ENCODE assay signal across 16 mouse cellular contexts in genomic region chr9:102546256-102547027, GRCm38 (mm10). TPM values are rescaled to one million over a fixed set of nuclear protein-coding genes. Genes with fewer than 3 reads are reported as not detected.
DNase-seq lines count a peak whose midpoint lies in the region; ATAC-seq and TF ChIP-seq lines count a peak whose summit lies in the region.
"Had no signal": no experiment of that assay in that cellular context is flagged by ENCODE, and none has a peak within 500 bp of the region (broad histone marks: within the 10 kb centered on the region; RNA-seq: fewer than 3 reads in every experiment).

No protein-coding gene starts in this region.

- no peak for TF ChIP-seq POLR2A in brain, embryonic 14.5 days (IDR thresholded peaks at IDR 0.05; ENCODE audit: borderline replicate concordance, extremely low read depth, insufficient read depth, insufficient read length, poor library complexity, severe bottlenecking)

- no peak overlapping the region for H3K9ac ChIP-seq in forebrain, embryonic 11.5 days (ENCODE audit: low read length)
- H3K9ac ChIP-seq in hindbrain, embryonic 15.5 days, result no peak overlapping the region
- H3K9ac ChIP-seq in midbrain, embryonic 15.5 days, result peak overlapping the region; percentile 2; the same call in 1 of the 2 replicates
- H3K9ac ChIP-seq: embryonic facial prominence, embryonic 13.5 days; liver, postnatal 0 days had no signal

- peak; percentile 60 for DNase-seq in brain, embryonic 14.5 days (ENCODE audit: low read depth)
- peak; percentile 42 for DNase-seq in forebrain, embryonic 11.5 days (ENCODE audit: low spot score)
- no peak for DNase-seq in heart, adult 8-10 months (ENCODE audit: low spot score)
- no peak for DNase-seq in layer of hippocampus, adult 9-10 months (ENCODE audit: low spot score)
- no peak for DNase-seq in cerebellum, adult 9-10 months
- DNase-seq: cerebellum, adult 2 months; heart, postnatal 4 days; kidney, adult 11 months; liver; liver, postnatal 0 days; lung, postnatal 14 days; right cerebral cortex, postnatal 25 days had no signal

- H3K4me3 ChIP-seq in forebrain, embryonic 11.5 days (ENCODE audit: low read depth, low read length), result no peak overlapping the region
- no peak overlapping the region for H3K4me3 ChIP-seq in hindbrain, embryonic 15.5 days
- no peak overlapping the region for H3K4me3 ChIP-seq in midbrain, embryonic 15.5 days
- H3K4me3 ChIP-seq: embryonic facial prominence, embryonic 13.5 days had no signal

- no peaks in the 10 kb centered on the region for H3K9me3 ChIP-seq in forebrain, embryonic 11.5 days (ENCODE audit: control insufficient read depth, low read length)
- no peaks in the 10 kb centered on the region for H3K9me3 ChIP-seq in hindbrain, embryonic 15.5 days
- H3K9me3 ChIP-seq in midbrain, embryonic 15.5 days, result no peaks in the 10 kb centered on the region
- H3K9me3 ChIP-seq: embryonic facial prominence, embryonic 13.5 days had no signal

- H3K4me1 ChIP-seq in forebrain, embryonic 11.5 days (replicated peaks; ENCODE audit: control insufficient read depth, insufficient read depth, low read length), result peaks cover 7% of the 10 kb centered on the region; the same call in 1 of the 2 replicates
- H3K4me1 ChIP-seq in hindbrain, embryonic 15.5 days (replicated peaks), result peaks cover 46% of the 10 kb centered on the region
- peaks cover 48% of the 10 kb centered on the region for H3K4me1 ChIP-seq in midbrain, embryonic 15.5 days

- no peaks in the 10 kb centered on the region for H3K36me3 ChIP-seq in forebrain, embryonic 11.5 days (ENCODE audit: control insufficient read depth, insufficient read depth, low read length)
- no peaks in the 10 kb centered on the region for H3K36me3 ChIP-seq in hindbrain, embryonic 15.5 days
- H3K36me3 ChIP-seq in midbrain, embryonic 15.5 days (replicated peaks), result no peaks in the 10 kb centered on the region
- H3K36me3 ChIP-seq: embryonic facial prominence, embryonic 13.5 days had no signal

- no peak for ATAC-seq in forebrain, embryonic 11.5 days (replicated peaks; ENCODE audit: low FRiP score)
- ATAC-seq in hindbrain, embryonic 15.5 days (ENCODE audit: low FRiP score, low read depth), result no peak
- no peak for ATAC-seq in midbrain, embryonic 15.5 days (replicated peaks)
- ATAC-seq: liver, postnatal 0 days had no signal

- H3K4me2 ChIP-seq in forebrain, embryonic 11.5 days (ENCODE audit: low read depth, low read length, severe bottlenecking), result peak overlapping the region; percentile 65
- H3K4me2 ChIP-seq in hindbrain, embryonic 15.5 days, result peak overlapping the region; percentile 78
- H3K4me2 ChIP-seq in midbrain, embryonic 15.5 days, result peak overlapping the region; percentile 58

- 43% methylated on average over 20 of the region's 20 CpGs for WGBS in forebrain, embryonic 11.5 days
- WGBS in hindbrain, embryonic 15.5 days, result 44% methylated on average over 20 of the region's 20 CpGs
- 22% methylated on average over 20 of the region's 20 CpGs for WGBS in midbrain, embryonic 15.5 days

- H3K27ac ChIP-seq in forebrain, embryonic 11.5 days (ENCODE audit: low read depth, low read length), result no peak overlapping the region
- H3K27ac ChIP-seq in hindbrain, embryonic 15.5 days (replicated peaks), result peak overlapping the region; percentile 96; the same call in 1 of the 2 replicates
- H3K27ac ChIP-seq in midbrain, embryonic 15.5 days, result peak overlapping the region; percentile 95
- H3K27ac ChIP-seq: embryonic facial prominence, embryonic 13.5 days had no signal

- TF ChIP-seq CTCF in brain, embryonic 14.5 days (IDR thresholded peaks at IDR 0.05; ENCODE audit: borderline replicate concordance, extremely low read depth, insufficient read depth, insufficient read length), result no peak

- H3K27me3 ChIP-seq in forebrain, embryonic 11.5 days (ENCODE audit: control insufficient read depth, insufficient read depth, low read length), result peaks cover 15% of the 10 kb centered on the region
- H3K27me3 ChIP-seq in hindbrain, embryonic 15.5 days, result peaks cover 4% of the 10 kb centered on the region; the same call in 1 of the 2 replicates
- no peaks in the 10 kb centered on the region for H3K27me3 ChIP-seq in midbrain, embryonic 15.5 days (replicated peaks)

RNA-seq across cellular contexts. Expression of gene Ky, which starts 40.9 kb away (rescaled TPM):
- polyA plus RNA-seq in brain, embryonic 14.5 days (2012; rRNA removed), result 0.68 and 1.6 TPM in 2 replicates
- 0.08 and 0.32 TPM in 2 replicates for polyA plus RNA-seq in forebrain, embryonic 11.5 days (2014; fragmentation: Nextera tagmentation; extraction: Ambion mirVana)
- 1.2 and 1.5 TPM in 2 replicates for polyA plus RNA-seq in hindbrain, embryonic 15.5 days (2015; fragmentation: Nextera tagmentation; extraction: Ambion mirVana)
- 0.52 and 0.80 TPM in 2 replicates for polyA plus RNA-seq in midbrain, embryonic 15.5 days (2015; fragmentation: Nextera tagmentation; extraction: Ambion mirVana)
- 10 to 100 TPM; 12.0 to 21.0 (median 17.8) TPM for total RNA-seq in heart, adult 8-10 months (2022)
- total RNA-seq: megakaryocyte-erythroid progenitor cell, adult 5-6 weeks had no signal
- polyA plus RNA-seq: liver, postnatal 0 days had no signal

Comparison
In these comparisons a context has a peak if more than half of its experiments do, and no peak if none do; other contexts are left out.
1. DNase-seq: peak in brain, embryonic 14.5 days (single experiment) and forebrain, embryonic 11.5 days (single experiment); none in heart, adult 8-10 months (single experiment), layer of hippocampus, adult 9-10 months (single experiment) and cerebellum, adult 9-10 months (single experiment).
2. Peak in every context shown above with its lines, with median percentiles within 50 percentile points of each other: H3K4me2 ChIP-seq.